Mouse (Mus musculus): ENCODE measurements at regions not wholly inside any gene's neighbourhood (a gene's known extent, or its start where the extent isn't known, plus 50 kb on each side); places are given as distances from the start of the nearest gene placed in this dataset.
A peak's percentile ranks its signal among the peaks of the same experiment; 100 is the strongest.

- Histone ChIP-seq H3K27ac (ENCODE audit: low read length) (no peak overlapping the region), H3K9me3 (ENCODE audit: control insufficient read depth, low read length) (no peaks in the 10 kb centered on the region), H3K4me2 (ENCODE audit: low read depth, low read length) (no peak overlapping the region), H3K27me3 (ENCODE audit: control insufficient read depth, insufficient read depth, low read depth, low read length) (no peaks in the 10 kb centered on the region), H3K9ac (ENCODE audit: low read length) (no peak overlapping the region), H3K4me3 (ENCODE audit: low read length) (no peak overlapping the region), H3K4me1 (replicated peaks; ENCODE audit: control insufficient read depth, insufficient read depth, low read length) (no peaks in the 10 kb centered on the region), H3K36me3 (ENCODE audit: control insufficient read depth, insufficient read depth, low read length) (no peaks in the 10 kb centered on the region)
- no peak for ATAC-seq (ENCODE audit: low read depth)
- WGBS: 63% methylated on average over 3 of the region's 3 CpGs
Observed at GRCm38 (mm10) chr13:7414342-7415287, 766.0 kb upstream of the Pfkp start.

GRCm38 (mm10) chr13:7427750-7428149 lies 774.9 kb upstream of the Adarb2 start:
- no peaks in the 10 kb centered on the region for H3K36me3 ChIP-seq (ENCODE audit: control insufficient read depth, insufficient read depth, low read length)
- no peak overlapping the region for H3K9ac ChIP-seq (ENCODE audit: low read length)
- no peak overlapping the region for H3K4me3 ChIP-seq (ENCODE audit: low read length)
- no peak for ATAC-seq (ENCODE audit: low read depth)
- no peaks in the 10 kb centered on the region for H3K4me1 ChIP-seq (replicated peaks; ENCODE audit: control insufficient read depth, insufficient read depth, low read length)
- no peaks in the 10 kb centered on the region; the same call in 1 of the 2 replicates for H3K9me3 ChIP-seq (ENCODE audit: control insufficient read depth, low read length)
- H3K27me3 ChIP-seq (ENCODE audit: control insufficient read depth, insufficient read depth, low read depth, low read length): no peaks in the 10 kb centered on the region
- H3K27ac ChIP-seq (ENCODE audit: low read length): no peak overlapping the region
- H3K4me2 ChIP-seq (ENCODE audit: low read depth, low read length): no peak overlapping the region

GRCm38 (mm10) chr13:7429271-7429670 lies 773.4 kb upstream of the Adarb2 start:
- Histone ChIP-seq H3K4me2 (ENCODE audit: low read depth, low read length) (no peak overlapping the region), H3K4me1 (replicated peaks; ENCODE audit: control insufficient read depth, insufficient read depth, low read length) (no peaks in the 10 kb centered on the region), H3K9ac (ENCODE audit: low read length) (no peak overlapping the region), H3K36me3 (ENCODE audit: control insufficient read depth, insufficient read depth, low read length) (no peaks in the 10 kb centered on the region), H3K9me3 (ENCODE audit: control insufficient read depth, low read length) (no peaks in the 10 kb centered on the region), H3K27ac (ENCODE audit: low read length) (no peak overlapping the region), H3K4me3 (ENCODE audit: low read length) (no peak overlapping the region), H3K27me3 (ENCODE audit: control insufficient read depth, insufficient read depth, low read depth, low read length) (no peaks in the 10 kb centered on the region)
- ATAC-seq (ENCODE audit: low read depth): no peak
- 75% methylated on average over 3 of the region's 3 CpGs for WGBS

GRCm38 (mm10) chr13:7451434-7452002 lies 751.1 kb upstream of the Adarb2 start:
- no peak overlapping the region for H3K9ac ChIP-seq (ENCODE audit: low read length)
- 16% methylated on average over 2 of the region's 2 CpGs for whole genome bisulfite sequencing
- H3K4me1 ChIP-seq (replicated peaks; ENCODE audit: control insufficient read depth, insufficient read depth, low read length): no peaks in the 10 kb centered on the region
- peak; percentile 67 for ATAC-seq (ENCODE audit: low read depth)
- no peak overlapping the region for H3K4me3 ChIP-seq (ENCODE audit: low read length)
- H3K4me2 ChIP-seq (ENCODE audit: low read depth, low read length): no peak overlapping the region
- no peaks in the 10 kb centered on the region for H3K36me3 ChIP-seq (ENCODE audit: control insufficient read depth, insufficient read depth, low read length)
- no peak overlapping the region for H3K27ac ChIP-seq (ENCODE audit: low read length)
- no peaks in the 10 kb centered on the region for H3K27me3 ChIP-seq (ENCODE audit: control insufficient read depth, insufficient read depth, low read depth, low read length)
- no peaks in the 10 kb centered on the region for H3K9me3 ChIP-seq (ENCODE audit: control insufficient read depth, low read length)

DNA sequence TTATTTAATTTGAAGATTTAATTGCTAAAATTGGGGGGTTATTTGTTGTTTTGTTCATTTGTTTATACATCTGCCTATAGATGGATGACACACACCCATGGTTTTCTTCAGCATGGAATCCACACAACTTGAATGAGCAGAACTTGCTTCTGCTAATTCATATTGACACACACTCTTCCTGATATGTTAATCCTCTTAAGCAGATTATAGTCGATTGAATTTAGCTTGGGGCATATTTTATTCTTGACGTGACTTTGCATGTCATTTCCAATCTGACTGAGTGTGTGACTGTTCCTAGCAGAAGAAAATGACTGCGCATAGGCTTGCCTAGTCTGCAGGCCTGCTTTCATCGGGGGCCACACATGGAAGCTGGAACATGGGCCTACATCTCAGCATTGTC lies 727.0 kb upstream of the Adarb2 start:
- Histone ChIP-seq H3K36me3 (ENCODE audit: control insufficient read depth, insufficient read depth, low read length) (no peaks in the 10 kb centered on the region), H3K4me3 (ENCODE audit: low read length) (no peak overlapping the region), H3K4me2 (ENCODE audit: low read depth, low read length) (no peak overlapping the region), H3K9ac (ENCODE audit: low read length) (no peak overlapping the region), H3K9me3 (ENCODE audit: control insufficient read depth, low read length) (no peaks in the 10 kb centered on the region), H3K27me3 (ENCODE audit: control insufficient read depth, insufficient read depth, low read depth, low read length) (no peaks in the 10 kb centered on the region), H3K27ac (ENCODE audit: low read length) (no peak overlapping the region), H3K4me1 (replicated peaks; ENCODE audit: control insufficient read depth, insufficient read depth, low read length) (no peaks in the 10 kb centered on the region)
- WGBS: 84% methylated on average over 4 of the region's 4 CpGs
- no peak for ATAC-seq (ENCODE audit: low read depth)

DNA sequence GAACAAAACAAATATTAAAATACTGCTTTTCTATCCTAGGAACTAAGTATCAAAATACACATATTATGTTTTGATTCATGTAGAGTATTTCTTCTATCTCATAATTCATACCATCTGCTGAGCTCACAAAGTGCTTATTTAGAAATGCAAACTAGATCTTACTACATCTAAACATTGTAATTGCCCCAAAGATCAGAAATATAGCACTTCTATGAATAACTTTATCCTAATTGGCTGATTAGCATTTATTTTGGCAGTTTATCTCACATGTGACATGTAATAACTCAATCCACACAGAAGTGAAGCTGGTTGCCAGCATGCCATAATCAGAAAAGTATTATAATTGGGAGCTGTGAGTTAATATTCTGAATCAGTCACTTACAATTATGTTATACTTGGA lies 684.6 kb upstream of the Adarb2 start:
- Histone ChIP-seq H3K27ac (ENCODE audit: low read length) (no peak overlapping the region), H3K9me3 (ENCODE audit: control insufficient read depth, low read length) (no peaks in the 10 kb centered on the region), H3K27me3 (ENCODE audit: control insufficient read depth, insufficient read depth, low read depth, low read length) (no peaks in the 10 kb centered on the region), H3K4me1 (replicated peaks; ENCODE audit: control insufficient read depth, insufficient read depth, low read length) (no peaks in the 10 kb centered on the region), H3K4me2 (ENCODE audit: low read depth, low read length) (no peak overlapping the region), H3K9ac (ENCODE audit: low read length) (no peak overlapping the region), H3K4me3 (ENCODE audit: low read length) (no peak overlapping the region), H3K36me3 (ENCODE audit: control insufficient read depth, insufficient read depth, low read length) (no peaks in the 10 kb centered on the region)
- no peak for ATAC-seq (ENCODE audit: low read depth)

DNA sequence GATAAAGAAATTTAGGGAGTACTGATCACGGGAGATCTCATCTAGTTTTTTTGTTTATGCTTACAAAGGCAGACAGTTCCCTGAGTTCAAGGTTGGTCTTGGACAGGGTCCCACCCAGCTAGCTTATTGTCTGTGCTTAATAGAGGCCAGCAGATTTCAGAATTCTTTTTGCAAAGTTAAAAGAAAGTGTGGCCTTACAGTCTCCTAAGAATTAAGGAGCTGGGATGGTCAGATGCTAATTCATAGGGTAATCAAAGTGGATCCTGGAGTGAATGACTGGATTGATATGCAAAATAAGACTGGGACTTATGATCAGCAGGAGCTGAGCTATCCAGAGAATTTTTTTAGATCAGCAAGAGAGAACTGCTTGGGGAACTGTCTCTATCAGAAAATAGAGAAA lies 678.2 kb upstream of the Adarb2 start:
- Histone ChIP-seq H3K27me3 (ENCODE audit: control insufficient read depth, insufficient read depth, low read depth, low read length) (no peaks in the 10 kb centered on the region), H3K9me3 (ENCODE audit: control insufficient read depth, low read length) (no peaks in the 10 kb centered on the region), H3K36me3 (ENCODE audit: control insufficient read depth, insufficient read depth, low read length) (no peaks in the 10 kb centered on the region), H3K27ac (ENCODE audit: low read length) (no peak overlapping the region), H3K4me2 (ENCODE audit: low read depth, low read length) (no peak overlapping the region), H3K4me1 (replicated peaks; ENCODE audit: control insufficient read depth, insufficient read depth, low read length) (no peaks in the 10 kb centered on the region), H3K9ac (ENCODE audit: low read length) (no peak overlapping the region), H3K4me3 (ENCODE audit: low read length) (no peak overlapping the region)
- WGBS: 60% methylated on average over 1 of the region's 1 CpGs
- ATAC-seq (ENCODE audit: low read depth): no peak

DNA sequence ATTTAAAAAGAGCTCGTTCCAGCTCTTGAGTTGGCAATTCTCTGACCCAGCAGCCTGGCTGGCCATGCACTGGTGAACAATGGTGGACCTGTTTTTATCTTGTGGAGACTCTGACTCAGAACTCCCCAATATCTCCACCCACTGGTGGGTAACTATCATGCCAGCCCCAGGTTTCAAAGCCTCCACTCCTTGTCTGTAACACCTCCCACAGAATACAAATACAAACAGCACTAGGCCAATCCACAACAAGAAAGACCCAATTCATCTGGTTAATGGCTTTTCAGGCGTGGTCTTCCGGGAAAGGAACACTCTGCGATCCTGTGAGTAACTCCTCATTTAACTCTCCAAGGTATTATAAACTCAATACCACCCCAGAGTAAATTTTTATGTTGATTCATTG lies 663.8 kb upstream of the Adarb2 start:
- WGBS: 79% methylated on average over 4 of the region's 4 CpGs
- H3K36me3 ChIP-seq (ENCODE audit: control insufficient read depth, insufficient read depth, low read length): no peaks in the 10 kb centered on the region
- H3K9ac ChIP-seq (ENCODE audit: low read length): no peak overlapping the region
- no peak overlapping the region for H3K4me2 ChIP-seq (ENCODE audit: low read depth, low read length)
- H3K27ac ChIP-seq (ENCODE audit: low read length): no peak overlapping the region
- no peaks in the 10 kb centered on the region for H3K4me1 ChIP-seq (replicated peaks; ENCODE audit: control insufficient read depth, insufficient read depth, low read length)
- ATAC-seq (ENCODE audit: low read depth): no peak
- H3K9me3 ChIP-seq (ENCODE audit: control insufficient read depth, low read length): no peaks in the 10 kb centered on the region
- H3K27me3 ChIP-seq (ENCODE audit: control insufficient read depth, insufficient read depth, low read depth, low read length): no peaks in the 10 kb centered on the region
- H3K4me3 ChIP-seq (ENCODE audit: low read length): no peak overlapping the region

DNA sequence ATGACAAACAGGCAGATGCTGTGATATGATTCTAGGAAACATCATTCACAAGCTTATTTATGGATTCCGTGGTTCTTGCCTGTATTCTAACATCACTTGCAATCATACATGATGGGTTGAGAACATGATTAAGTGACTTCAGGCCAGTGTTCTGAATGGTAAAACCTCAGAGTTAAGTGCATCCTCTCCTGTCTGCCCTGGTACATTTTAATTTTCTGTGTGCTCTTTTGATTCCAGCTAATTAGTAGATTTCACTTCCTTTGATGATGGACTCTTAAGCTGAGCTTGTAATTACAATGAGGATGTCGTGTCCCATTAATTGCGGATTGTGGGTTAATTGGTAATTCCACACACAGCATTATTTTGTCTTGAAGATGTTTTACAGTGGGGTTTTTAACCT lies 618.6 kb upstream of the Adarb2 start:
- 80% methylated on average over 3 of the region's 3 CpGs for WGBS
- Histone ChIP-seq H3K27ac (ENCODE audit: low read length) (no peak overlapping the region), H3K9ac (ENCODE audit: low read length) (no peak overlapping the region), H3K27me3 (ENCODE audit: control insufficient read depth, insufficient read depth, low read depth, low read length) (no peaks in the 10 kb centered on the region), H3K36me3 (ENCODE audit: control insufficient read depth, insufficient read depth, low read length) (no peaks in the 10 kb centered on the region), H3K4me1 (replicated peaks; ENCODE audit: control insufficient read depth, insufficient read depth, low read length) (no peaks in the 10 kb centered on the region), H3K4me2 (ENCODE audit: low read depth, low read length) (no peak overlapping the region), H3K9me3 (ENCODE audit: control insufficient read depth, low read length) (no peaks in the 10 kb centered on the region), H3K4me3 (ENCODE audit: low read length) (no peak overlapping the region)
- ATAC-seq (ENCODE audit: low read depth): no peak

All from lung, embryonic 16.5 days (tissue).